Mouse (Mus musculus): Measurements from ENCODE around the gene Tnfsf9. TPM values are rescaled to one million over a fixed set of nuclear protein-coding genes. Genes with fewer than 3 reads are reported as not detected.

Tnfsf9 gene
- polyA plus RNA-seq, 1 experiment from 2014 or later: 1.9 TPM

GRCm38 (mm10) chr17:57138676-57139075, 33.6 kb downstream of the Tnfsf9 start:
- 73% methylated on average over 4 of the region's 4 CpGs for WGBS
- H3K4me3 ChIP-seq (ENCODE audit: control insufficient read depth in 1 of 2, insufficient read depth in 1 of 2, low read depth in 1 of 2, low read length in 2 of 2): no peak overlapping the region
- no peak overlapping the region for H3K4me2 ChIP-seq (ENCODE audit: low read length)
- no peak overlapping the region for H3K9ac ChIP-seq (ENCODE audit: low read length)
- no peaks in the 10 kb centered on the region for H3K27me3 ChIP-seq (ENCODE audit: control insufficient read depth, insufficient read depth, low read length)
- no peaks in the 10 kb centered on the region for H3K9me3 ChIP-seq (ENCODE audit: control insufficient read depth, low read length)
- no peaks in the 10 kb centered on the region for H3K4me1 ChIP-seq (ENCODE audit: control insufficient read depth in 2 of 2, insufficient read depth in 2 of 2, low read length in 2 of 2)
- no peak for ATAC-seq (ENCODE audit: insufficient number of reproducible peaks, insufficient read depth, low FRiP score, low read depth)
- H3K27ac ChIP-seq (replicated peaks in 1 of 2; ENCODE audit: control insufficient read depth in 1 of 2, insufficient read depth in 1 of 2, low read depth in 2 of 2, low read length in 2 of 2): no peak overlapping the region
- H3K36me3 ChIP-seq (ENCODE audit: control insufficient read depth, insufficient read depth, low read length): no peaks in the 10 kb centered on the region

GRCm38 (mm10) chr17:57139708-57140107, 34.6 kb downstream of the Tnfsf9 start:
- H3K4me1 ChIP-seq (ENCODE audit: control insufficient read depth in 2 of 2, insufficient read depth in 2 of 2, low read length in 2 of 2): no peaks in the 10 kb centered on the region
- no peaks in the 10 kb centered on the region for H3K36me3 ChIP-seq (ENCODE audit: control insufficient read depth, insufficient read depth, low read length)
- 78% methylated on average over 3 of the region's 3 CpGs for WGBS
- no peak overlapping the region for H3K27ac ChIP-seq (replicated peaks in 1 of 2; ENCODE audit: control insufficient read depth in 1 of 2, insufficient read depth in 1 of 2, low read depth in 2 of 2, low read length in 2 of 2)
- no peaks in the 10 kb centered on the region for H3K9me3 ChIP-seq (ENCODE audit: control insufficient read depth, low read length)
- H3K4me3 ChIP-seq (ENCODE audit: control insufficient read depth in 1 of 2, insufficient read depth in 1 of 2, low read depth in 1 of 2, low read length in 2 of 2): no peak overlapping the region
- no peaks in the 10 kb centered on the region for H3K27me3 ChIP-seq (ENCODE audit: control insufficient read depth, insufficient read depth, low read length)
- ATAC-seq (ENCODE audit: insufficient number of reproducible peaks, insufficient read depth, low FRiP score, low read depth): no peak
- H3K4me2 ChIP-seq (ENCODE audit: low read length): no peak overlapping the region
- no peak overlapping the region for H3K9ac ChIP-seq (ENCODE audit: low read length)

DNA sequence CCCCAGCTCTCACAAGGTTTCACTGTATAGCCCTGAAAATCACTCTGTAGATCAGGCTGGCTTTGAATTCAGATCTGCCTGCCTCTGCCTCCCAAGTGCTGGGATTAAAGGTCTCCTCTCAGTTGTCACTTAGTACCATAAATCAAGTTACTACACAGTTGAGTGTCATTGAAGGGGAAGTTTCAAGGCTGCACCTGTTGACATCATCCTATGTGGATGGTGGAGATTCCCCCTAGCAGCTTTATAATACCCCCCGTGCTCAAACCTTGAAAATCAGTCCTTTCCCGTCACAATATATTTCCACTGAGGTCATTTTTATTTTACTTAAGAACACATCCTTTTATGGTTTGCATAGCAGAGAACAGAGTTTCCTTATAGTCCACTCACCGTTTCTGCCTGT, 38.6 kb downstream of the Tnfsf9 start:
- 69% methylated on average over 3 of the region's 3 CpGs for WGBS
- peaks cover 28% of the 10 kb centered on the region for H3K27me3 ChIP-seq (ENCODE audit: control insufficient read depth, insufficient read depth, low read length)
- no peak for ATAC-seq (ENCODE audit: insufficient number of reproducible peaks, insufficient read depth, low FRiP score, low read depth)
- no peaks in the 10 kb centered on the region for H3K9me3 ChIP-seq (ENCODE audit: control insufficient read depth, low read length)
- no peaks in the 10 kb centered on the region for H3K4me1 ChIP-seq (ENCODE audit: control insufficient read depth in 2 of 2, insufficient read depth in 2 of 2, low read length in 2 of 2)
- H3K27ac ChIP-seq (replicated peaks in 1 of 2; ENCODE audit: control insufficient read depth in 1 of 2, insufficient read depth in 1 of 2, low read depth in 2 of 2, low read length in 2 of 2): no peak overlapping the region
- no peak overlapping the region for H3K4me3 ChIP-seq (ENCODE audit: control insufficient read depth in 1 of 2, insufficient read depth in 1 of 2, low read depth in 1 of 2, low read length in 2 of 2)
- H3K9ac ChIP-seq (ENCODE audit: low read length): no peak overlapping the region
- H3K36me3 ChIP-seq (ENCODE audit: control insufficient read depth, insufficient read depth, low read length): no peaks in the 10 kb centered on the region
- no peak overlapping the region for H3K4me2 ChIP-seq (ENCODE audit: low read length)

DNA sequence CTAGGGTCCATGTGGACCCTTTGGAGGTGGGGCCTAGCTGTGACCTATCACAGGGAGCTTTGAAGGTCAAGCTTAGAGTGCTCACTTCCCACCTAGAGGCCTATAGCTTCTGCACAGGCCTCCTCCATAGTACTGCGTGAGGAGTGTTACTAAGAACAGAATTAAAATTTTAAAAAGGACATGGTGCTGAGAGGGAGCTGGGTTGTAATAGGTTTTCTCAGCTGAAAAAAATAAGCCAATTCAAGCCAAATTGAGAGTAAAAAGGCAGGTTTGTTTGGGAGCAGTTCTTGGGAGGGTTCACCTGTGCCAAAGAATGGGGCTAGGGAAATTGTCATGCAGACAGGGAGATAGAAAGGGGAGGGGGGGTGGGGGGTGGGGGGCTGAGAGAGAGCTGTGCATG, 40.0 kb downstream of the Tnfsf9 start:
- no peak overlapping the region for H3K4me2 ChIP-seq (ENCODE audit: low read length)
- no peaks in the 10 kb centered on the region for H3K36me3 ChIP-seq (ENCODE audit: control insufficient read depth, insufficient read depth, low read length)
- H3K4me3 ChIP-seq (ENCODE audit: control insufficient read depth in 1 of 2, insufficient read depth in 1 of 2, low read depth in 1 of 2, low read length in 2 of 2): no peak overlapping the region
- no peak overlapping the region for H3K9ac ChIP-seq (ENCODE audit: low read length)
- H3K4me1 ChIP-seq (ENCODE audit: control insufficient read depth in 2 of 2, insufficient read depth in 2 of 2, low read length in 2 of 2): no peaks in the 10 kb centered on the region; a peak in 1 of 4 replicates
- H3K27me3 ChIP-seq (ENCODE audit: control insufficient read depth, insufficient read depth, low read length): peaks cover 42% of the 10 kb centered on the region
- ATAC-seq (ENCODE audit: insufficient number of reproducible peaks, insufficient read depth, low FRiP score, low read depth): no peak
- H3K9me3 ChIP-seq (ENCODE audit: control insufficient read depth, low read length): no peaks in the 10 kb centered on the region
- H3K27ac ChIP-seq (replicated peaks in 1 of 2; ENCODE audit: control insufficient read depth in 1 of 2, insufficient read depth in 1 of 2, low read depth in 2 of 2, low read length in 2 of 2): no peak overlapping the region
- WGBS: 69% methylated on average over 1 of the region's 1 CpGs

DNA sequence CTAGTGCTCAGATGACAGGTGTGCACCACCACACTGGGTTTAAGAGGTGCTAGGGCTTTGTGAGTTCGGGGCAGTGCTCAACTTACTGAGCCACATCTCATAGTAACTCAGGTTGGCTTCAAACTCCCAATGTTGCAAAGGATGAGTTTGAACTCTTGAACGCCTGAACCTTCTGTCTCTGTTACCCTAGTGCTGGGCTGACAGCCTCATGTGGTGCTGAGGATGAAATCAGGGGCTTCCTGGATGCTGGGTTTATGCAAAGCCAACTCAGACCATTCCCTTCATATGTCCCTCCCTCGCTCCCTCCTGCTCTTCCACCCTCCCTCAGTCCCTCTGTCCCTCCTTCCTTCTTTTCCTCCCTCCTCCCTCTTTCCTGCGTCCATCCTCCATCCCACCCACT, 43.2 kb downstream of the Tnfsf9 start:
- H3K9me3 ChIP-seq (ENCODE audit: control insufficient read depth, low read length): no peaks in the 10 kb centered on the region
- WGBS: 61% methylated on average over 4 of the region's 4 CpGs
- H3K27ac ChIP-seq (replicated peaks in 1 of 2; ENCODE audit: control insufficient read depth in 1 of 2, insufficient read depth in 1 of 2, low read depth in 2 of 2, low read length in 2 of 2): no peak overlapping the region
- no peaks in the 10 kb centered on the region for H3K36me3 ChIP-seq (ENCODE audit: control insufficient read depth, insufficient read depth, low read length)
- no peak for ATAC-seq (ENCODE audit: insufficient number of reproducible peaks, insufficient read depth, low FRiP score, low read depth)
- no peak overlapping the region for H3K4me2 ChIP-seq (ENCODE audit: low read length)
- no peaks in the 10 kb centered on the region; a peak in 1 of 4 replicates for H3K4me1 ChIP-seq (ENCODE audit: control insufficient read depth in 2 of 2, insufficient read depth in 2 of 2, low read length in 2 of 2)
- peaks cover 52% of the 10 kb centered on the region for H3K27me3 ChIP-seq (ENCODE audit: control insufficient read depth, insufficient read depth, low read length)
- no peak overlapping the region for H3K4me3 ChIP-seq (ENCODE audit: control insufficient read depth in 1 of 2, insufficient read depth in 1 of 2, low read depth in 1 of 2, low read length in 2 of 2)
- H3K9ac ChIP-seq (ENCODE audit: low read length): no peak overlapping the region

GRCm38 (mm10) chr17:57148994-57149803, 44.1 kb downstream of the Tnfsf9 start, which contains the start of gene Cd70:
Gene Cd70 (minus strand): TSS chr17:57149777.
- H3K9me3 ChIP-seq (ENCODE audit: control insufficient read depth, low read length): no peaks in the 10 kb centered on the region
- no peak within 1 kb of the TSS for H3K27ac ChIP-seq (replicated peaks in 1 of 2; ENCODE audit: control insufficient read depth in 1 of 2, insufficient read depth in 1 of 2, low read depth in 2 of 2, low read length in 2 of 2)
- peak within 1 kb of the TSS; percentile 15 to 33 for H3K4me3 ChIP-seq (ENCODE audit: control insufficient read depth in 1 of 2, insufficient read depth in 1 of 2, low read depth in 1 of 2, low read length in 2 of 2)
- ATAC-seq (ENCODE audit: insufficient number of reproducible peaks, insufficient read depth, low FRiP score, low read depth): no peak
- 2% methylated on average over 38 of the region's 39 CpGs for WGBS
- H3K27me3 ChIP-seq (ENCODE audit: control insufficient read depth, insufficient read depth, low read length): peaks cover 52% of the 10 kb centered on the region
- H3K4me2 ChIP-seq (ENCODE audit: low read length): peak within 1 kb of the TSS; percentile 58
- no peaks in the 10 kb centered on the region for H3K36me3 ChIP-seq (ENCODE audit: control insufficient read depth, insufficient read depth, low read length)
- no peaks in the 10 kb centered on the region; a peak in 1 of 4 replicates for H3K4me1 ChIP-seq (ENCODE audit: control insufficient read depth in 2 of 2, insufficient read depth in 2 of 2, low read length in 2 of 2)
- H3K9ac ChIP-seq (ENCODE audit: low read length): no peak within 1 kb of the TSS

DNA sequence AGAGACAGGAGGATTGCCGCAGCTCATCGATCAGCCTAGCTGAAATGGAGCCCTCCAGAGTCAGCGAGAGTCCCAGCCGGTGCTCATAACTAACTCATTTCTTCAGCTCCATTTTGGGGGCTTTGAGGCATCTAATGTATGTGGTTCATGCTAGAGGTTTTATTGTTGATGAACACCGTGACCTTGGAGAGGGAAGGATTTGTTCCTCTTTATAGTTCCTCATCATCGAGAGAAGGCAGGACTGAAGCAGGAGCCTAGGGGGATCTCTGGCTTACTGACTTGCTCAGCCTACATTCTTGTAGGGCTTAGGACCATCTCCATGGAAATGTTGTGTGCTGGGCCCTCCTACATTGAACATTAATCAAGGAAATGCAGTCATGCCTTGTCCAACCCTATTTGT, 47.9 kb downstream of the Tnfsf9 start:
- Histone ChIP-seq H3K4me2 (ENCODE audit: low read length) (no peak overlapping the region), H3K4me3 (ENCODE audit: control insufficient read depth in 1 of 2, insufficient read depth in 1 of 2, low read depth in 1 of 2, low read length in 2 of 2) (no peak overlapping the region), H3K27ac (replicated peaks in 1 of 2; ENCODE audit: control insufficient read depth in 1 of 2, insufficient read depth in 1 of 2, low read depth in 2 of 2, low read length in 2 of 2) (no peak overlapping the region), H3K9ac (ENCODE audit: low read length) (no peak overlapping the region), H3K36me3 (ENCODE audit: control insufficient read depth, insufficient read depth, low read length) (no peaks in the 10 kb centered on the region), H3K4me1 (ENCODE audit: control insufficient read depth in 2 of 2, insufficient read depth in 2 of 2, low read length in 2 of 2) (no peaks in the 10 kb centered on the region; a peak in 1 of 4 replicates), H3K9me3 (ENCODE audit: control insufficient read depth, low read length) (no peaks in the 10 kb centered on the region), H3K27me3 (ENCODE audit: control insufficient read depth, insufficient read depth, low read length) (peaks cover 31% of the 10 kb centered on the region)
- 91% methylated on average over 6 of the region's 6 CpGs for WGBS
- no peak for ATAC-seq (ENCODE audit: insufficient number of reproducible peaks, insufficient read depth, low FRiP score, low read depth)

DNA sequence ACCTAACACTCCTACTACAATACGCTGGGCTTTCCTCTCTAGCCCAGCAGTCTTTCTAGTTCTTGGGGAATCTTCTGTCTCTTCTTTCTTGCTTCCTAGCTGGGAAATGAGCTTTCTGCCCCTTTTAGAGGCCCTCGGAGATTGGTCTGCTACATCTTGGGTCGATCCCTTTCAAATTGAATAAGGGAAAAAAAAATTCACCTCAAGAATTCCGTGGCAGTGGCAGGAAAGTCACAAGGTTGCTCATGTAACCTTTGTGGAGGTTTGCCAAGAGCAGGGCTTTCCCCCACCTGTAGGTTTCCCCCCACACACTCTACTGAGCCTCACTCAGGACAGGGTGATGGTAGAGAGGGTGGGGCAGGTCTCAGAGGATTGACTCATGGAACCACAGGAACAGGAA, 48.7 kb downstream of the Tnfsf9 start:
- no peak overlapping the region for H3K27ac ChIP-seq (replicated peaks in 1 of 2; ENCODE audit: control insufficient read depth in 1 of 2, insufficient read depth in 1 of 2, low read depth in 2 of 2, low read length in 2 of 2)
- H3K9me3 ChIP-seq (ENCODE audit: control insufficient read depth, low read length): no peaks in the 10 kb centered on the region
- H3K27me3 ChIP-seq (ENCODE audit: control insufficient read depth, insufficient read depth, low read length): peaks cover 23% of the 10 kb centered on the region
- H3K9ac ChIP-seq (ENCODE audit: low read length): no peak overlapping the region
- ATAC-seq (ENCODE audit: insufficient number of reproducible peaks, insufficient read depth, low FRiP score, low read depth): no peak
- no peaks in the 10 kb centered on the region; a peak in 1 of 4 replicates for H3K4me1 ChIP-seq (ENCODE audit: control insufficient read depth in 2 of 2, insufficient read depth in 2 of 2, low read length in 2 of 2)
- WGBS: 73% methylated on average over 4 of the region's 4 CpGs
- no peaks in the 10 kb centered on the region for H3K36me3 ChIP-seq (ENCODE audit: control insufficient read depth, insufficient read depth, low read length)
- no peak overlapping the region for H3K4me2 ChIP-seq (ENCODE audit: low read length)
- H3K4me3 ChIP-seq (ENCODE audit: control insufficient read depth in 1 of 2, insufficient read depth in 1 of 2, low read depth in 1 of 2, low read length in 2 of 2): no peak overlapping the region
